Mouse (Mus musculus): ENCODE measurements around the gene Uqcr10. TPM values are rescaled to one million over a fixed set of nuclear protein-coding genes. Genes with fewer than 3 reads are reported as not detected.

Uqcr10 gene
- polyA plus RNA-seq, 1 experiment from 2014 or later = 793 TPM

- H3K9me3 ChIP-seq (replicated peaks) = no peaks in the 10 kb centered on the region
Measured at GRCm38 (mm10) chr11:4685510-4685909, 18.6 kb downstream of the Uqcr10 start.

GRCm38 (mm10) chr11:4685071-4685470 lies 19.1 kb downstream of the Uqcr10 start:
- ATAC-seq (ENCODE audit: low FRiP score) = no peak
- 0 out of 2 replicates have a peak, but pooled peaks cover 1% of the 10 kb centered on the region for H3K4me1 ChIP-seq
- H3K36me3 ChIP-seq = peaks cover 35% of the 10 kb centered on the region
- no peaks in the 10 kb centered on the region for H3K27me3 ChIP-seq (replicated peaks)
- no peak overlapping the region for H3K27ac ChIP-seq (replicated peaks)
- no peaks in the 10 kb centered on the region for H3K9me3 ChIP-seq (replicated peaks)
- H3K4me3 ChIP-seq (replicated peaks) = no peak overlapping the region
- no peak overlapping the region for H3K4me2 ChIP-seq
- WGBS = 82% methylated on average over 4 of the region's 4 CpGs
- no peak overlapping the region for H3K9ac ChIP-seq (replicated peaks)

More at GRCm38 (mm10) chr11:4685510-4685909, 18.6 kb downstream of the Uqcr10 start:
- no peak overlapping the region for H3K27ac ChIP-seq (replicated peaks)
- H3K36me3 ChIP-seq = peaks cover 33% of the 10 kb centered on the region
- no peak overlapping the region for H3K4me2 ChIP-seq
- WGBS = 86% methylated on average over 5 of the region's 5 CpGs
- H3K27me3 ChIP-seq (replicated peaks) = no peaks in the 10 kb centered on the region
- no peak for ATAC-seq (ENCODE audit: low FRiP score)
- H3K4me1 ChIP-seq = no peaks in the 10 kb centered on the region
- H3K4me3 ChIP-seq (replicated peaks) = no peak overlapping the region
- H3K9ac ChIP-seq (replicated peaks) = no peak overlapping the region

- Histone ChIP-seq H3K27me3 (replicated peaks) (no peaks in the 10 kb centered on the region), H3K36me3 (peaks cover 36% of the 10 kb centered on the region), H3K4me3 (replicated peaks) (no peak overlapping the region), H3K27ac (replicated peaks) (no peak overlapping the region), H3K9me3 (replicated peaks) (no peaks in the 10 kb centered on the region), H3K4me1 (0 out of 2 replicates have a peak, but pooled peaks cover 5% of the 10 kb centered on the region), H3K9ac (replicated peaks) (no peak overlapping the region), H3K4me2 (no peak overlapping the region)
- no peak for ATAC-seq (ENCODE audit: low FRiP score)
- 63% methylated on average over 6 of the region's 6 CpGs for WGBS
Measured at GRCm38 (mm10) chr11:4684186-4684585, 20.0 kb downstream of the Uqcr10 start.

DNA sequence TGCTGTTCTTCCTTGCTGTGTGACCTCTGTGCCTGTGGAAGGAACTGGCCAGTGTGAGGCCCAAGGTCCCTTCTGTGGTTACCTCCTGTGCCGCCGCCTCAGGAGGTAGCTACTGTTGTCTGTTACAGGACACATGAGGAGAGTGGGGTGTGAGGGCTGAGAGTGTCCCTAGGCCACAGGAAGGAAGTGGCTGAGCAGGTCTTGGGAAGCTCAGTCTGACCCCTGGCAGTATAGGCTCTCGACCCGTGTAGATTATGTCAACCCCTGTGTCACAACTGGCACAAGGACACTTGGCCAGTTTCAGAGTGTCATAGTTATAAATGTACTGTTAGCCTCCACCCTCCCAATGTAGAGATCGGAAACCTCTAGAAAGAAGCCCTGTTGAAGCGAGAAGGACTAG lies 20.6 kb downstream of the Uqcr10 start:
- H3K4me1 ChIP-seq = 0 out of 2 replicates have a peak, but pooled peaks cover 6% of the 10 kb centered on the region
- peaks cover 38% of the 10 kb centered on the region for H3K36me3 ChIP-seq
- H3K27ac ChIP-seq (replicated peaks) = no peak overlapping the region
- WGBS = 90% methylated on average over 6 of the region's 6 CpGs
- no peaks in the 10 kb centered on the region for H3K27me3 ChIP-seq (replicated peaks)
- H3K9ac ChIP-seq (replicated peaks) = no peak overlapping the region
- no peak for ATAC-seq (ENCODE audit: low FRiP score)
- H3K4me2 ChIP-seq = no peak overlapping the region
- H3K4me3 ChIP-seq (replicated peaks) = no peak overlapping the region
- no peaks in the 10 kb centered on the region for H3K9me3 ChIP-seq (replicated peaks)

DNA sequence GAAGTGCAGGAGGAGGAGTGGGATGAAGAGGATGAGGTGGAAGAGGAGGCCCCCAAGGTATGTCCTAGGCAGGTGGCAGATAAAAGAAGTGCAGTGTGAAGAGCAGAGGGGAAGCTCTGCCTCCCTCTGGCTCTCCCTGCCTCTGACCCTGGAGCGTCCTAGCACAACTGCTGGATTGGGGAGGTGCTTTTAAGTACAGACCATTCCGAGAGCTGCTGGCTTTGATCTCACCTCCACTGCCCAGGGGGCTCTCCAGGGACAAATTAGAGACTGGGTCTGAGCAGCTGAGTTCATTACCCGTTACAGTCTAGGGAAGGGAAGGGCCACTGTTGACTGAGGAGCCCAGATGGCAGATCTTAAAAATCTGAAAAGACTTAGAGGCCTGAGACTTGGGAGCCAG lies 24.0 kb downstream of the Uqcr10 start:
- Histone ChIP-seq H3K9ac (replicated peaks) (no peak overlapping the region), H3K4me2 (no peak overlapping the region), H3K36me3 (peaks cover 59% of the 10 kb centered on the region), H3K4me1 (peaks cover 11% of the 10 kb centered on the region; the same call in 1 of the 2 replicates), H3K27ac (replicated peaks) (no peak overlapping the region), H3K27me3 (replicated peaks) (no peaks in the 10 kb centered on the region), H3K9me3 (replicated peaks) (no peaks in the 10 kb centered on the region), H3K4me3 (replicated peaks) (no peak overlapping the region)
- ATAC-seq (ENCODE audit: low FRiP score) = no peak
- 26% methylated on average over 3 of the region's 3 CpGs for WGBS

GRCm38 (mm10) chr11:4679441-4679832 lies 24.7 kb downstream of the Uqcr10 start:
- H3K36me3 ChIP-seq = peaks cover 63% of the 10 kb centered on the region

DNA sequence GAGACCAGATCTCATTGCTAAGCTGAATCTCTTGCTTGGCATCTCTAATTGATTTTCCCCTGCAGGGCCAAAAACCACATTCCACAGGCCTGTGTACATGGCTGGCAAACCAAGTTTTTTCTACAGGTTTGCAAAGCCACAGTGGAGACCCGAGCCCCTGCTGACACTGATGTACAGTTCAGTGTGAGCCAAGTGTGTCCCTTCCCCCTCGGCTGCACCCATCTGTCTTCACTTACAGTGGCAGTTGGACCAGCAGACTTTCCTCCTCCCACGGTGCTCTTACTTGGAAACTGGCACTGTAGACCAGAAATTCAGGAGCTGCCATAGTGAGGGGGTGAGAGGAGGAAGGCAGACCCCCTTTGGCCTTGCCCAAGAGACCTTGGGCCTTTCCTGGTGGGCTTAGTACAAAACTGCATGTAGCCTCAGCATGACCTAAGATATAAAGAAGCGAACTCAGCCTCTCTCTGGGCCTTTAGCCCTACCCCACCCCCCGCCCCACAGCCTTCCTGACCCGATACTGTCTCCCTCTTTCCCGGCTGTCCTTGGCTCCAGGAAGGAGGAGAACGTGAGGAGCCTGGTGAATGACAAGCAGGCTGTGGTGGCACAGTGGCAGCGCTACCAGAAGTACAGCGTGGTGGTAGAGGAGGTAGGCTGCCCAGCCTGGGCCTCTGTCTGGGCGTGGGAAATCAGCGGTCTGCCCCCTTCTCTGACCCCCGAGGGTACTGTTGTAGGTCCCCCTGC lies 25.3 kb downstream of the Uqcr10 start:
- H3K4me3 ChIP-seq (replicated peaks) = no peak overlapping the region
- peaks cover 63% of the 10 kb centered on the region for H3K36me3 ChIP-seq
- H3K9ac ChIP-seq (replicated peaks) = no peak overlapping the region
- H3K9me3 ChIP-seq (replicated peaks) = no peaks in the 10 kb centered on the region
- H3K4me1 ChIP-seq = peaks cover 11% of the 10 kb centered on the region; the same call in 1 of the 2 replicates
- 69% methylated on average over 13 of the region's 13 CpGs for WGBS
- peak overlapping the region; percentile 38 for H3K27ac ChIP-seq (replicated peaks)
- H3K4me2 ChIP-seq = no peak overlapping the region
- peak; percentile 71 for ATAC-seq (ENCODE audit: low FRiP score)
- H3K27me3 ChIP-seq (replicated peaks) = no peaks in the 10 kb centered on the region

More at GRCm38 (mm10) chr11:4679441-4679832, 24.7 kb downstream of the Uqcr10 start:
- Histone ChIP-seq H3K9ac (replicated peaks) (no peak overlapping the region), H3K27ac (replicated peaks) (peak overlapping the region; percentile 38), H3K4me2 (no peak overlapping the region), H3K4me3 (replicated peaks) (no peak overlapping the region), H3K27me3 (replicated peaks) (no peaks in the 10 kb centered on the region), H3K4me1 (peaks cover 11% of the 10 kb centered on the region; the same call in 1 of the 2 replicates), H3K9me3 (replicated peaks) (no peaks in the 10 kb centered on the region)
- ATAC-seq (ENCODE audit: low FRiP score) = 0 out of 2 replicates have a peak, but pooled peaks have one; percentile 13
- 85% methylated on average over 12 of the region's 12 CpGs for WGBS

DNA sequence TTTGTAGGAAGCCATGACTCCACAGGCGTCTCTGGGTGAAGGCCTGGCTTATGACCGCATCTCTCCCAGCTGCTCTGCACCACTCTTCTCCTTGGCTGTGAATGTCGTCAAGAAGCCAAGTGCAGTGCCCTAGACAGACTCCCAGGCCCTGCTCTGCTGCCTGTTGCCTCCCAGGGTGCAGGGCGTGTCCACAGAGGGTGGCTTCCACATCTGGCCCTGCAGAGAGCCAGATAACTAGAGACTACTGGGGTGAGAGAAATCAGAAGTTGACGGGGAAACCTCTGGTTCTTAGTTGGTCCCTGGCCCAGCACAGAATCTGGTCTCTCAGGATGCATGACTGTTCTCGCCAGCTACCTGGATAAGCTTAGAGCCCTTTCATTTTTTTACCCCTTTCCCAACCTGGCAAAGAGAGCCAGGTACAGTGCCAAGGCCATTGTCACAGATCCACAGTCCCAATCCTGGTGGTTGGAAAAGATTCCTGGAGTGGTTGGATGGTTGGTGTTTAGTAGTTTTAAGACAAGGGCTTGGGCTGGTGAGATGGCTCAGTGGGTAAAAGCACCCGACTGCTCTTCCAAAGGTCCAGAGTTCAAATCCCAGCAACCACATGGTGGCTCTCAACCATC lies 26.8 kb downstream of the Uqcr10 start:
- Histone ChIP-seq H3K36me3 (peaks cover 62% of the 10 kb centered on the region), H3K9ac (replicated peaks) (no peak overlapping the region), H3K4me2 (no peak overlapping the region), H3K27me3 (replicated peaks) (no peaks in the 10 kb centered on the region), H3K27ac (replicated peaks) (no peak overlapping the region), H3K9me3 (replicated peaks) (no peaks in the 10 kb centered on the region), H3K4me3 (replicated peaks) (no peak overlapping the region), H3K4me1 (peaks cover 11% of the 10 kb centered on the region; the same call in 1 of the 2 replicates)
- no peak for ATAC-seq (ENCODE audit: low FRiP score)
- WGBS = 89% methylated on average over 7 of the region's 7 CpGs

DNA sequence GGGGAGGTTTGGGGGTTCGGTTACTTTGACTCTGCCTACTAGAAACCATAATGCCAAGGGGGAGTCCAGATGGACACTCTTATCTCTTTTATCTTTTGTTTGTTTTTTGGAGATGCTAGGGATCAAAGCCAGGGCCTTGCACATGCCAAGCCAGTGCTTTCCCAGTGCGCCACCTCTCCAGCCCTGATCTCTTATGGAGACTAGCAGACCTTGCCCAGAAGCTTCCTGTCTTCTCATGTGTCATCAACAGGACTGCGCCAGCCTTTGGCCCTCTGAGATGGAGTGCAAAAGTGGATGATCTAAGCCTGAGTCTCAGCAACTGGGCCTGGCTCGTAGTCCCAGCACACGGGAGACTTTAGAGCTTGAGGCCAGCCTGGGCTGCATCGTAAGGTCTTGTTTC lies 28.4 kb downstream of the Uqcr10 start:
- no peak overlapping the region for H3K9ac ChIP-seq (replicated peaks)
- no peaks in the 10 kb centered on the region for H3K9me3 ChIP-seq (replicated peaks)
- no peak for ATAC-seq (ENCODE audit: low FRiP score)
- H3K27me3 ChIP-seq (replicated peaks) = no peaks in the 10 kb centered on the region
- H3K36me3 ChIP-seq = peaks cover 54% of the 10 kb centered on the region
- H3K4me3 ChIP-seq (replicated peaks) = no peak overlapping the region
- WGBS = 96% methylated on average over 6 of the region's 6 CpGs
- peaks cover 11% of the 10 kb centered on the region; the same call in 1 of the 2 replicates for H3K4me1 ChIP-seq
- no peak overlapping the region for H3K27ac ChIP-seq (replicated peaks)
- no peak overlapping the region for H3K4me2 ChIP-seq

DNA sequence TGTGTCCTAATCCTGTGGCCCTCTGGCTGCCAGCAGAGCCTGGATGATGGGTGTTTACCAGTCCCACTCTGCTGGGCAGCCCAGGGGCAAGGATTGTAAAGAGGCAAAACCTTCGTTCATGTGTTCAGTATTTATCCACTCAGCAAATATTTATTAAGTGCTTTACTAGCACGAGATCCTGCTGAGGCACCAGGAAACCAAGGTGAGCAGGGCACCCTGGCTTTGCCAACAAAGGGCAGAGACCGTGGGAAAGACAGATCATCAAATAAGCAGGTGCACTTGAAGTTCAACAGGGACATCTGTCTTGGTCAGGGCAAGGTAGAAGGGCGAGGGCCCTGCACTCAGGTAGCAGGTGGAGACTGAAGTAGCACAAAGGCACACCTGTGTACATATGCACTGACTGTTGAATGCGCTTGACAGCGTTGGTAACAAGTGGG lies 29.0 kb downstream of the Uqcr10 start:
- Histone ChIP-seq H3K27me3 (replicated peaks) (no peaks in the 10 kb centered on the region), H3K9ac (replicated peaks) (no peak overlapping the region), H3K4me1 (peaks cover 10% of the 10 kb centered on the region; the same call in 1 of the 2 replicates), H3K9me3 (replicated peaks) (no peaks in the 10 kb centered on the region), H3K36me3 (peaks cover 52% of the 10 kb centered on the region), H3K27ac (replicated peaks) (no peak overlapping the region), H3K4me3 (replicated peaks) (no peak overlapping the region), H3K4me2 (no peak overlapping the region)
- ATAC-seq (ENCODE audit: low FRiP score) = no peak
- 91% methylated on average over 6 of the region's 6 CpGs for WGBS

GRCm38 (mm10) chr11:4674593-4674992 lies 29.5 kb downstream of the Uqcr10 start:
- 100% methylated on average over 1 of the region's 1 CpGs for WGBS
- Histone ChIP-seq H3K4me1 (peaks cover 5% of the 10 kb centered on the region; the same call in 1 of the 2 replicates), H3K9me3 (replicated peaks) (no peaks in the 10 kb centered on the region), H3K27ac (replicated peaks) (no peak overlapping the region), H3K9ac (replicated peaks) (no peak overlapping the region), H3K36me3 (peaks cover 51% of the 10 kb centered on the region), H3K4me2 (no peak overlapping the region), H3K4me3 (replicated peaks) (no peak overlapping the region), H3K27me3 (replicated peaks) (no peaks in the 10 kb centered on the region)
- no peak for ATAC-seq (ENCODE audit: low FRiP score)

DNA sequence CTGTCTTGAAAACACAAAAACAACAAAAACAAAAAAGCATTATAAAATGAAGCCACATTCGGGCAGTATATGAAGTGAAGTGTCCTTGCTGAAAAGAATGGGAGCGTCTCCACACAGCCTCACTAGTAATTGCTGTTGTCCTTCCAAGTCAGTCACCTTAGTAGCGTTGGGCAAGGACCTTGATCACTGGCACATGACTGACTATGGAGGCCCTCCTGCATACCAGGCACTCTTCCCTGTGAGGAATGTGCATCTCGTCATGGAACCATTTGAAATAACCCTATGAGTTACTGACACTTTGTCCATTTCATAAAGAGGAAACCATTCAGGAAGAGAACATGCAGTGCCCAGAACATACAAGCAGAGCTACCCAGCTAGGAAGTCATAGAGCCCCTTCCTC lies 32.4 kb downstream of the Uqcr10 start:
- Histone ChIP-seq H3K27ac (replicated peaks) (no peak overlapping the region), H3K4me1 (no peaks in the 10 kb centered on the region), H3K36me3 (peaks cover 42% of the 10 kb centered on the region), H3K9ac (replicated peaks) (no peak overlapping the region), H3K4me3 (replicated peaks) (no peak overlapping the region), H3K9me3 (replicated peaks) (no peaks in the 10 kb centered on the region), H3K27me3 (replicated peaks) (no peaks in the 10 kb centered on the region), H3K4me2 (no peak overlapping the region)
- no peak for ATAC-seq (ENCODE audit: low FRiP score)
- 90% methylated on average over 4 of the region's 4 CpGs for WGBS

Measured in neural tube, embryonic 15.5 days (tissue).